Mouse (Mus musculus): ENCODE measurements around the gene Syce3.

Syce3 gene

GRCm38 (mm10) chr15:89373027-89373761 lies 37.1 kb downstream of the Syce3 start:
- DNase-seq (ENCODE audit: low read depth, low spot score) = peak; percentile 75

GRCm38 (mm10) chr15:89372536-89372935 lies 37.8 kb downstream of the Syce3 start:
- no peak for DNase-seq (ENCODE audit: low read depth, low spot score)

GRCm38 (mm10) chr15:89372068-89372467 lies 38.2 kb downstream of the Syce3 start:
- DNase-seq (ENCODE audit: low read depth, low spot score) = no peak

GRCm38 (mm10) chr15:89365141-89365551 lies 45.2 kb downstream of the Syce3 start:
- no peak for DNase-seq (ENCODE audit: low read depth, low spot score)

- no peak for DNase-seq (ENCODE audit: low read depth, low spot score)
Observed at GRCm38 (mm10) chr15:89363051-89363450, 47.3 kb downstream of the Syce3 start.

- DNase-seq (ENCODE audit: low read depth, low spot score) = no peak
Observed at GRCm38 (mm10) chr15:89358784-89359183, 51.5 kb downstream of the Syce3 start.

- DNase-seq (ENCODE audit: low read depth, low spot score) = no peak
Observed at GRCm38 (mm10) chr15:89356372-89356771, 53.9 kb downstream of the Syce3 start.

GRCm38 (mm10) chr15:89355241-89356187 lies 54.8 kb downstream of the Syce3 start, which contains the start of the genes Lmf2 and Ncaph2:
Gene Lmf2 (minus strand): TSS chr15:89355659.
Gene Ncaph2 (plus strand): TSS chr15:89355719.
- peak; percentile 93 for DNase-seq (ENCODE audit: low read depth, low spot score)

- no peak for DNase-seq (ENCODE audit: low read depth, low spot score)
Observed at GRCm38 (mm10) chr15:89354455-89354854, 55.8 kb downstream of the Syce3 start.

GRCm38 (mm10) chr15:89353837-89354236 lies 56.5 kb downstream of the Syce3 start:
- no peak for DNase-seq (ENCODE audit: low read depth, low spot score)

GRCm38 (mm10) chr15:89352795-89353194 lies 57.5 kb downstream of the Syce3 start:
- DNase-seq (ENCODE audit: low read depth, low spot score) = no peak

- no peak for DNase-seq (ENCODE audit: low read depth, low spot score)
Observed at GRCm38 (mm10) chr15:89352054-89352453, 58.2 kb downstream of the Syce3 start.

GRCm38 (mm10) chr15:89351302-89351701 lies 59.0 kb downstream of the Syce3 start:
- DNase-seq (ENCODE audit: low read depth, low spot score) = no peak

- no peak for DNase-seq (ENCODE audit: low read depth, low spot score)
Observed at GRCm38 (mm10) chr15:89350447-89350846, 59.9 kb downstream of the Syce3 start.

- no peak for DNase-seq (ENCODE audit: low read depth, low spot score)
Observed at GRCm38 (mm10) chr15:89343325-89343724, 67.0 kb downstream of the Syce3 start.

GRCm38 (mm10) chr15:89341678-89342077 lies 68.6 kb downstream of the Syce3 start:
- no peak for DNase-seq (ENCODE audit: low read depth, low spot score)

All from skeletal muscle tissue, adult 2 months (tissue).